Mouse (Mus musculus): ENCODE measurements around the gene Irs1. TPM values are rescaled to one million over a fixed set of nuclear protein-coding genes. Genes with fewer than 3 reads are reported as not detected.

Gene Irs1
- total and polyA plus RNA-seq, 3 experiments: not detected

DNA sequence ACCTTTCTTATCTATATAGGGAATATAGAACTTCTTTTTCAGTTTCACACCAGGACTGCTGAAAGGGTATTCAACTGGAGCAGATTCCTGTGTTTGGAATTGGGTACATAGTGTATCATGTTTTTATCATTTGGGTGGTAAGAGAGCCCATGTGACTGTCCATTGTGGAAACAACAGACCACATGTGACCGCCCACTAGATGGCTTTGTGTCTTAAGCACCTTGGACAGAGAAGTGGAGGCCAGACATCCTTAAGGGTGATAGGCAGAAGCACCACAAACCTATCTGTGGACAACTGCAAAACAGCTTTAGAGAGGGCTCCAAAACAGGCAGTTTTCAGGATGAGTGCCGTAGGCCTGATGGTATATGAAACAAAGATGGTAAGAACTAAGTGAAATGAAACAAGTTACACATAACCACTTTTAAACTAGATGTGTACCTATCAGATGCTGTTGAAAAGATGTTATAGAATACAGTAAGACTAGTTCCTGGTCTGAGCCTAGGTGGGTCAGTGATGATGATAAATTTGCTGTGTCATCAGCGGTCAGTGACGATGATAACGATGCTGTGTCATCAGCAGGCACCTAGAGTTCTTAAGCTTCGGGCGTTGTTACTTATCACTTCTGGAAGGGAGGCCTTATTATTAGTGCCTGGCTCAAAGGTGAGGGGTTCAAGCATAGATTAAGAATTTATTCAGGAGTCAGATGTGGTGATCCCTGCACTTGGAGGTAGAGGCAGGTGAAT is 37.0 kb upstream of the Irs1 start:
- H3K4me1 ChIP-seq (ENCODE audit: control insufficient read depth in 1 of 2, insufficient read depth in 2 of 2): peaks cover 0 to 4% of the 10 kb centered on the region in 2 experiments; a peak in 2 of 4 replicates
- H3K9me3 ChIP-seq (replicated peaks; ENCODE audit: low read length): no peaks in the 10 kb centered on the region
- H3K4me2 ChIP-seq (ENCODE audit: insufficient read depth, low read depth, poor library complexity, severe bottlenecking): no peak overlapping the region
- no peaks in the 10 kb centered on the region for H3K27me3 ChIP-seq (replicated peaks)
- in situ Hi-C loops (cut with MboI; ENCODE audit: low pct_ligation_motif_present, low pct_unique_long_range_greater_than_20kb, low sequenced_read_pairs): no loop called here
- peaks cover 6 to 34% of the 10 kb centered on the region in 2 experiments for H3K36me3 ChIP-seq (replicated peaks in 1 of 2; ENCODE audit: control insufficient read depth in 1 of 2, insufficient read depth in 1 of 2, low read length in 1 of 2)
- DNase-seq (ENCODE audit: extremely low read depth): no peak
- H3K79me2 ChIP-seq (replicated peaks; ENCODE audit: control insufficient read depth, extremely low read depth, insufficient read depth, poor library complexity, severe bottlenecking): peaks cover 15% of the 10 kb centered on the region
- no peak overlapping the region for H3K27ac ChIP-seq (ENCODE audit: insufficient read depth, low read depth)
- dilution Hi-C loops (cut with MboI; ENCODE audit: extremely low pct_ligation_motif_present, extremely low pct_unique_long_range_greater_than_20kb, low sequenced_read_pairs): no loop called here
- H3K9ac ChIP-seq (ENCODE audit: insufficient read depth, low read depth): no peak overlapping the region
- H3K4me3 ChIP-seq (replicated peaks in 1 of 3; ENCODE audit: low read depth in 2 of 3, low read length in 2 of 3, poor library complexity in 1 of 3): no peak overlapping the region
- TF ChIP-seq MAFK (IDR thresholded peaks at IDR 0.05; ENCODE audit: insufficient replicate concordance, low read length) (no peak), SMC3 (IDR thresholded peaks at IDR 0.05; ENCODE audit: low read depth, low read length) (no peak), MAZ (IDR thresholded peaks at IDR 0.05; ENCODE audit: low read depth, low read length) (no peak), ZNF384 (IDR thresholded peaks at IDR 0.05; ENCODE audit: low read depth, low read length) (no peak), IRF4 (IDR thresholded peaks at IDR 0.05; ENCODE audit: low read depth, low read length) (no peak), ETS1 (conservative IDR thresholded peaks at IDR 0.05; ENCODE audit: low read depth, low read length) (no peak), ZMIZ1 (IDR thresholded peaks at IDR 0.05; ENCODE audit: low read depth, low read length) (no peak), KAT2A (IDR thresholded peaks at IDR 0.05; ENCODE audit: insufficient replicate concordance, low read length) (no peak), MAX (IDR thresholded peaks at IDR 0.05; ENCODE audit: low read length) (no peak), ELF1 (IDR thresholded peaks at IDR 0.05; ENCODE audit: low read depth, low read length) (no peak), GABPA (IDR thresholded peaks at IDR 0.05; ENCODE audit: insufficient replicate concordance, low read depth, low read length) (no peak), TCF12 (IDR thresholded peaks at IDR 0.05; ENCODE audit: low read depth, low read length) (no peak), NRF1 (IDR thresholded peaks at IDR 0.05; ENCODE audit: low read depth, low read length) (no peak), USF2 (conservative IDR thresholded peaks at IDR 0.05; ENCODE audit: low read depth, low read length) (no peak), CHD1 (IDR thresholded peaks at IDR 0.05; ENCODE audit: low read depth, low read length) (no peak), NELFE (IDR thresholded peaks at IDR 0.05; ENCODE audit: low read depth, low read length) (no peak)

DNA sequence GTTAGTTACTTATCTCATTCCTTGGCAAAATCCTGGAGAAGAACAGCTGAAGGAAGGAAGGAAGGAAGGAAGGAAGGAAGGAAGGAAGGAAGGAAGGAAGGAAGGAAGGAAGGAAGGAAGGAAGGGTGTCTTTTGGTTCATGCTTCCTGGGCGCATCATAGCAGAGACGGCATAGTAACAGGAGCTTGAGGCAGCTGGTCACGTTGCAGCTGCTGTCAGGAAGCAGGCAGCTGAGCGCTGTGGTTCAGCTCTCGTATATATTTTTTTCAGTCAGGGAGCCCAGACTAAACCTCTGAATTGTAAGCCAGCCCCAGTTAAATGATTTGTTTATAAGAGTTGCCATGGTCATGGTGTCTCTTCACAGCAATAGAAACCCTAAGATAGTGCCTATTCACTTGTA is 34.9 kb upstream of the Irs1 start:
- TF ChIP-seq SMC3 (IDR thresholded peaks at IDR 0.05; ENCODE audit: low read depth, low read length): no peak
- TF ChIP-seq ETS1 (conservative IDR thresholded peaks at IDR 0.05; ENCODE audit: low read depth, low read length): no peak
- no peak for TF ChIP-seq ZKSCAN1 (IDR thresholded peaks at IDR 0.05; ENCODE audit: borderline replicate concordance, low read depth, low read length)
- TF ChIP-seq TCF12 (IDR thresholded peaks at IDR 0.05; ENCODE audit: low read depth, low read length): no peak
- no peak for TF ChIP-seq RCOR1 (conservative IDR thresholded peaks at IDR 0.05; ENCODE audit: low read depth, low read length)
- no peak for TF ChIP-seq IRF4 (IDR thresholded peaks at IDR 0.05; ENCODE audit: low read depth, low read length)
- TF ChIP-seq CHD2 (IDR thresholded peaks at IDR 0.05; ENCODE audit: low read length): no peak
- no peak for TF ChIP-seq MAX (IDR thresholded peaks at IDR 0.05; ENCODE audit: low read length)
- no peak for TF ChIP-seq USF1 (IDR thresholded peaks at IDR 0.05; ENCODE audit: low read depth, low read length)
- no peak for TF ChIP-seq HCFC1 (IDR thresholded peaks at IDR 0.05; ENCODE audit: low read depth, low read length)
- H3K4me1 ChIP-seq (ENCODE audit: control insufficient read depth in 1 of 2, insufficient read depth in 2 of 2): peaks cover 4 to 6% of the 10 kb centered on the region in 2 experiments; a peak in 2 of 4 replicates
- no peak overlapping the region for H3K27ac ChIP-seq (ENCODE audit: insufficient read depth, low read depth)
- in situ Hi-C loops (cut with MboI; ENCODE audit: low pct_ligation_motif_present, low pct_unique_long_range_greater_than_20kb, low sequenced_read_pairs): no loop called here
- dilution Hi-C loops (cut with MboI; ENCODE audit: extremely low pct_ligation_motif_present, extremely low pct_unique_long_range_greater_than_20kb, low sequenced_read_pairs): no loop called here
- peaks cover 6 to 36% of the 10 kb centered on the region in 2 experiments for H3K36me3 ChIP-seq (replicated peaks in 1 of 2; ENCODE audit: control insufficient read depth in 1 of 2, insufficient read depth in 1 of 2, low read length in 1 of 2)
- peaks cover 26% of the 10 kb centered on the region for H3K79me2 ChIP-seq (replicated peaks; ENCODE audit: control insufficient read depth, extremely low read depth, insufficient read depth, poor library complexity, severe bottlenecking)
- no peaks in the 10 kb centered on the region for H3K27me3 ChIP-seq (replicated peaks)
- no peak for DNase-seq (ENCODE audit: extremely low read depth)
- no peak overlapping the region for H3K4me2 ChIP-seq (ENCODE audit: insufficient read depth, low read depth, poor library complexity, severe bottlenecking)
- H3K9me3 ChIP-seq (replicated peaks; ENCODE audit: low read length): no peaks in the 10 kb centered on the region
- H3K4me3 ChIP-seq (replicated peaks in 1 of 3; ENCODE audit: low read depth in 2 of 3, low read length in 2 of 3, poor library complexity in 1 of 3): no peak overlapping the region
- no peak overlapping the region for H3K9ac ChIP-seq (ENCODE audit: insufficient read depth, low read depth)

Measured in CH12.LX (cell line).